Mouse (Mus musculus): ENCODE results near the gene Tbc1d22a.

- no peak for TF ChIP-seq CTCF (IDR thresholded peaks at IDR 0.05; ENCODE audit: extremely low read depth, insufficient read depth, insufficient read length, insufficient replicate concordance)
- TF ChIP-seq POLR2A (IDR thresholded peaks at IDR 0.05; ENCODE audit: low read depth, low read length): no peak
These were observed 6.5 kb downstream of the Tbc1d22a start for GRCm38 (mm10) chr15:86220715-86221114.

Measured in spleen, adult 2 months (tissue).